ENCODE assay signal across 11 mouse cellular contexts in genomic region chr17:80619556-80619955, GRCm38 (mm10). TPM values are rescaled to one million over a fixed set of nuclear protein-coding genes. Genes with fewer than 3 reads are reported as not detected.
A peak's percentile ranks its signal among the peaks of the same experiment; 100 is the strongest.
DNase-seq lines count a peak whose midpoint lies in the region; ATAC-seq and TF ChIP-seq lines count a peak whose summit lies in the region.
"Had no signal": no experiment of that assay in that cellular context is flagged by ENCODE, and none has a peak within 500 bp of the region (broad histone marks: within the 10 kb centered on the region; RNA-seq: fewer than 3 reads in every experiment).

No protein-coding gene starts in this region.

- no peak overlapping the region for H3K4me2 ChIP-seq in heart, embryonic 16.5 days (ENCODE audit: low read depth, low read length)
- H3K4me2 ChIP-seq in kidney, embryonic 14.5 days (replicated peaks; ENCODE audit: low read depth, low read length) = no peak overlapping the region
- H3K4me2 ChIP-seq: embryonic facial prominence, embryonic 12.5 days; hindbrain, embryonic 13.5 days; neural tube, embryonic 12.5 days had no signal

- no peak for TF ChIP-seq POLR2A in lung, adult 2 months (IDR thresholded peaks at IDR 0.05; ENCODE audit: borderline replicate concordance, extremely low read depth, low read depth, low read length)

- WGBS in heart, embryonic 16.5 days = 61% methylated on average over 13 of the region's 13 CpGs
- 71% methylated on average over 13 of the region's 13 CpGs for WGBS in lung, adult 2 months
- WGBS in kidney, embryonic 14.5 days = 89% methylated on average over 13 of the region's 13 CpGs

- no peak for DNase-seq in heart, postnatal 25 days (ENCODE audit: low spot score)
- peak; percentile 35 for DNase-seq in cerebellum, adult 11 months
- peak; percentile 58 for DNase-seq in cerebellum, adult 9-10 months
- DNase-seq in lung, adult 2 months = peak; percentile 34
- no peak for DNase-seq in gastrocnemius, postnatal 14 days
- DNase-seq: right cerebral cortex, postnatal 4 days had no signal

- ATAC-seq in heart, embryonic 16.5 days (replicated peaks; ENCODE audit: extremely low read depth, insufficient read depth, low FRiP score) = peak; percentile 69
- ATAC-seq in kidney, embryonic 14.5 days (ENCODE audit: low FRiP score, low TSS enrichment) = no peak

- H3K9me3 ChIP-seq in heart, embryonic 16.5 days (replicated peaks; ENCODE audit: control insufficient read depth, low read length) = no peaks in the 10 kb centered on the region
- H3K9me3 ChIP-seq in kidney, embryonic 14.5 days (ENCODE audit: control insufficient read depth, low read length) = no peaks in the 10 kb centered on the region
- H3K9me3 ChIP-seq: embryonic facial prominence, embryonic 12.5 days; hindbrain, embryonic 13.5 days; neural tube, embryonic 12.5 days had no signal

- H3K4me3 ChIP-seq in heart, embryonic 16.5 days (ENCODE audit: low read length) = no peak overlapping the region
- H3K4me3 ChIP-seq in lung, adult 2 months (replicated peaks; ENCODE audit: extremely low read depth, low read depth, low read length) = no peak overlapping the region
- no peak overlapping the region for H3K4me3 ChIP-seq in kidney, embryonic 14.5 days (ENCODE audit: low read length)
- H3K4me3 ChIP-seq: embryonic facial prominence, embryonic 12.5 days; hindbrain, embryonic 13.5 days; neural tube, embryonic 12.5 days had no signal

- intact Hi-C loops in heart, postnatal 25 days (cut with DNase I) = no loop called here
- intact Hi-C loops in gastrocnemius, postnatal 14 days (cut with DNase I; ENCODE audit: low total_unique reads) = no loop called here

- H3K4me1 ChIP-seq in heart, embryonic 16.5 days (ENCODE audit: control insufficient read depth, insufficient read depth, low read length) = 0 out of 2 replicates have a peak, but pooled peaks cover 3% of the 10 kb centered on the region
- H3K4me1 ChIP-seq in lung, adult 2 months (ENCODE audit: control insufficient read depth, insufficient read depth, low read length) = no peaks in the 10 kb centered on the region
- no peaks in the 10 kb centered on the region for H3K4me1 ChIP-seq in kidney, embryonic 14.5 days (ENCODE audit: control insufficient read depth, insufficient read depth, low read length)
- H3K4me1 ChIP-seq: embryonic facial prominence, embryonic 12.5 days; neural tube, embryonic 12.5 days had no signal

- no peak overlapping the region for H3K27ac ChIP-seq in heart, embryonic 16.5 days (ENCODE audit: low read length)
- H3K27ac ChIP-seq in kidney, embryonic 14.5 days (ENCODE audit: low read depth, low read length) = no peak overlapping the region
- H3K27ac ChIP-seq: embryonic facial prominence, embryonic 12.5 days; hindbrain, embryonic 13.5 days had no signal

- no peak overlapping the region for H3K9ac ChIP-seq in heart, embryonic 16.5 days (ENCODE audit: low read length)
- no peak overlapping the region for H3K9ac ChIP-seq in kidney, embryonic 14.5 days (ENCODE audit: low read depth, low read length)
- H3K9ac ChIP-seq: embryonic facial prominence, embryonic 12.5 days; hindbrain, embryonic 13.5 days; neural tube, embryonic 12.5 days had no signal

- peaks cover 16% of the 10 kb centered on the region for H3K36me3 ChIP-seq in heart, embryonic 16.5 days (ENCODE audit: control insufficient read depth, insufficient read depth)
- peaks cover 27% of the 10 kb centered on the region for H3K36me3 ChIP-seq in kidney, embryonic 14.5 days (ENCODE audit: control insufficient read depth, insufficient read depth, low read length)

- TF ChIP-seq CTCF in lung, adult 2 months (IDR thresholded peaks at IDR 0.05; ENCODE audit: insufficient read depth, low read length) = no peak

- H3K27me3 ChIP-seq in heart, embryonic 16.5 days (ENCODE audit: control insufficient read depth, insufficient read depth, low read length) = no peaks in the 10 kb centered on the region
- no peaks in the 10 kb centered on the region for H3K27me3 ChIP-seq in kidney, embryonic 14.5 days (ENCODE audit: control insufficient read depth, insufficient read depth, low read length)
- H3K27me3 ChIP-seq: embryonic facial prominence, embryonic 12.5 days; hindbrain, embryonic 13.5 days; neural tube, embryonic 12.5 days had no signal

RNA-seq across cellular contexts. Expression of gene Cdkl4, which starts 41.9 kb away (rescaled TPM):
- polyA plus RNA-seq in heart, embryonic 16.5 days (2015; fragmentation: Nextera tagmentation; extraction: Ambion mirVana) = 0.14 and 0.32 TPM in 2 replicates
- under 1 TPM in 1 of 2 experiments, not detected in 1; 0.13 TPM for total RNA-seq in heart, postnatal 25 days (2021)
- 1.7 and 2.4 TPM in 2 replicates for polyA plus RNA-seq in lung, adult 2 months (2012; rRNA removed)
- polyA plus RNA-seq in kidney, embryonic 14.5 days (2014; fragmentation: Nextera tagmentation; extraction: Ambion mirVana) = 0.39 and 0.49 TPM in 2 replicates
- total RNA-seq in gastrocnemius, postnatal 14 days (2021) = under 1 TPM in 1 of 2 experiments, not detected in 1; 0.14 TPM

Comparison
In these comparisons a context has a peak if more than half of its experiments do, and no peak if none do; other contexts are left out.
1. DNase-seq: peak in cerebellum, adult 11 months (single experiment), cerebellum, adult 9-10 months (single experiment) and lung, adult 2 months (single experiment); none in heart, postnatal 25 days (single experiment) and gastrocnemius, postnatal 14 days (single experiment).